Mouse (Mus musculus) neural tube, embryonic 14.5 days (tissue): ENCODE data around the gene Pip5kl1. TPM values are rescaled to one million over a fixed set of nuclear protein-coding genes. Genes with fewer than 3 reads are reported as not detected.

Source experiments
- ATAC-seq: fragments of 200-750 bp; cut with Nextera tagmentation; 2 replicates; pipeline ENCODE4 v1.8.0; 2017; ENCODE audit warnings: low read depth, mild to moderate bottlenecking, moderate TSS enrichment, moderate library complexity
- H3K27ac ChIP-seq: fragments of 300-500 bp; sonication (generic); 2 replicates; pipeline ENCODE4 v1.5.1; 2014; ENCODE audit warnings: low read depth, mild to moderate bottlenecking, control low read depth, low read length, moderate library complexity, mixed read lengths
- H3K27me3 ChIP-seq: fragments of 300-500 bp; sonication (generic); 2 replicates; pipeline ENCODE4 v1.6.1; 2014; ENCODE audit warnings: low read length; ENCODE audit not compliant: control insufficient read depth, insufficient read depth
- H3K36me3 ChIP-seq: fragments of 300-500 bp; sonication (generic); 2 replicates; pipeline ENCODE4 v1.6.1; 2014; ENCODE audit warnings: low read length, mixed read lengths; ENCODE audit not compliant: control insufficient read depth, insufficient read depth
- H3K4me1 ChIP-seq: fragments of 300-500 bp; sonication (generic); 2 replicates; pipeline ENCODE4 v1.6.1; 2014; ENCODE audit warnings: low read length; ENCODE audit not compliant: control insufficient read depth, insufficient read depth
- H3K4me2 ChIP-seq: fragments of 300-500 bp; sonication (generic); 2 replicates; pipeline ENCODE4 v1.6.1; 2014; ENCODE audit warnings: mild to moderate bottlenecking, low read depth, low read length, control low read depth
- H3K4me3 ChIP-seq: fragments of 300-500 bp; sonication (generic); 2 replicates; pipeline ENCODE4 v1.5.1; 2014; ENCODE audit warnings: low read depth, low read length, control low read depth, mixed read lengths
- H3K9ac ChIP-seq: fragments of 300-500 bp; sonication (generic); replicated peaks from 2 replicates; pipeline ENCODE4 v1.6.1; 2014; ENCODE audit warnings: low read depth, mild to moderate bottlenecking, control low read depth, low read length, mixed read lengths
- H3K9me3 ChIP-seq: fragments of 300-500 bp; sonication (generic); 2 replicates; pipeline ENCODE4 v1.6.1; 2016; ENCODE audit warnings: low read length; ENCODE audit not compliant: control insufficient read depth
- WGBS: fragments of 180-500 bp; shearing (Covaris S2); extraction: QIAGEN DNeasy Blood & Tissue Kit; methylation state at CpG from one replicate; pipeline ENCODE4 v1.1.7; 2014; 5-methylcytosine and 5-hydroxymethylcytosine counted together
- polyA plus RNA-seq: library from polyadenylated mRNA; unstranded; fragments of >200 nt; fragmentation: Nextera tagmentation; extraction: Ambion mirVana; gene quantifications from 2 replicates; pipeline ENCODE4 v1.2.1, GENCODE M21; 2014

Gene Pip5kl1
- polyA plus RNA-seq, 1 experiment from 2014 or later, result 17.1 TPM

- no peak overlapping the region for H3K27ac ChIP-seq
- no peaks in the 10 kb centered on the region for H3K9me3 ChIP-seq
- no peak overlapping the region for H3K9ac ChIP-seq
- H3K4me3 ChIP-seq, result no peak overlapping the region
- no peaks in the 10 kb centered on the region for H3K36me3 ChIP-seq
- H3K4me2 ChIP-seq, result no peak overlapping the region
- WGBS, result 81% methylated on average over 3 of the region's 3 CpGs
- H3K4me1 ChIP-seq, result peaks cover 17% of the 10 kb centered on the region
- no peak for ATAC-seq
- H3K27me3 ChIP-seq, result no peaks in the 10 kb centered on the region
Measured at GRCm38 (mm10) chr2:32543031-32543449, 31.6 kb upstream of the Pip5kl1 start.

GRCm38 (mm10) chr2:32546951-32547350 is 27.6 kb upstream of the Pip5kl1 start:
- no peak overlapping the region for H3K27ac ChIP-seq
- no peaks in the 10 kb centered on the region for H3K36me3 ChIP-seq
- no peak overlapping the region for H3K4me2 ChIP-seq
- whole genome bisulfite sequencing, result 86% methylated on average over 1 of the region's 1 CpGs
- no peak overlapping the region for H3K4me3 ChIP-seq
- H3K9ac ChIP-seq, result no peak overlapping the region
- H3K4me1 ChIP-seq, result peaks cover 10% of the 10 kb centered on the region; the same call in 1 of the 2 replicates
- H3K27me3 ChIP-seq, result no peaks in the 10 kb centered on the region
- ATAC-seq, result no peak
- H3K9me3 ChIP-seq, result no peaks in the 10 kb centered on the region

GRCm38 (mm10) chr2:32547380-32547779 is 27.2 kb upstream of the Pip5kl1 start:
- ATAC-seq, result no peak
- Histone ChIP-seq H3K9me3 (no peaks in the 10 kb centered on the region), H3K9ac (no peak overlapping the region), H3K4me3 (no peak overlapping the region), H3K27me3 (no peaks in the 10 kb centered on the region), H3K4me1 (peaks cover 10% of the 10 kb centered on the region; the same call in 1 of the 2 replicates), H3K27ac (no peak overlapping the region), H3K36me3 (no peaks in the 10 kb centered on the region), H3K4me2 (no peak overlapping the region)
- WGBS, result 93% methylated on average over 5 of the region's 5 CpGs

GRCm38 (mm10) chr2:32547964-32548739 is 26.4 kb upstream of the Pip5kl1 start:
- no peak for ATAC-seq
- Histone ChIP-seq H3K4me1 (peaks cover 7% of the 10 kb centered on the region; the same call in 1 of the 2 replicates), H3K9ac (no peak overlapping the region), H3K4me2 (no peak overlapping the region), H3K27ac (no peak overlapping the region), H3K9me3 (no peaks in the 10 kb centered on the region), H3K36me3 (no peaks in the 10 kb centered on the region), H3K4me3 (no peak overlapping the region), H3K27me3 (no peaks in the 10 kb centered on the region)
- 92% methylated on average over 7 of the region's 7 CpGs for WGBS

- H3K27me3 ChIP-seq, result no peaks in the 10 kb centered on the region
- H3K4me2 ChIP-seq, result no peak overlapping the region
- 90% methylated on average over 9 of the region's 9 CpGs for WGBS
- no peak overlapping the region for H3K9ac ChIP-seq
- H3K27ac ChIP-seq, result no peak overlapping the region
- H3K9me3 ChIP-seq, result no peaks in the 10 kb centered on the region
- H3K4me3 ChIP-seq, result no peak overlapping the region
- H3K36me3 ChIP-seq, result no peaks in the 10 kb centered on the region
- ATAC-seq, result no peak
- peaks cover 6% of the 10 kb centered on the region; the same call in 1 of the 2 replicates for H3K4me1 ChIP-seq
Measured at GRCm38 (mm10) chr2:32549171-32549570, 25.4 kb upstream of the Pip5kl1 start.

GRCm38 (mm10) chr2:32549764-32550163 is 24.8 kb upstream of the Pip5kl1 start:
- no peak for ATAC-seq
- no peak overlapping the region for H3K9ac ChIP-seq
- H3K27ac ChIP-seq, result no peak overlapping the region
- H3K9me3 ChIP-seq, result no peaks in the 10 kb centered on the region
- H3K4me2 ChIP-seq, result no peak overlapping the region
- no peaks in the 10 kb centered on the region for H3K27me3 ChIP-seq
- H3K4me1 ChIP-seq, result peaks cover 6% of the 10 kb centered on the region; the same call in 1 of the 2 replicates
- H3K36me3 ChIP-seq, result no peaks in the 10 kb centered on the region
- no peak overlapping the region for H3K4me3 ChIP-seq
- 68% methylated on average over 6 of the region's 6 CpGs for WGBS

- H3K9me3 ChIP-seq, result no peaks in the 10 kb centered on the region
- H3K36me3 ChIP-seq, result no peaks in the 10 kb centered on the region
- no peak overlapping the region for H3K9ac ChIP-seq
- H3K4me3 ChIP-seq, result no peak overlapping the region
- H3K4me2 ChIP-seq, result no peak overlapping the region
- no peaks in the 10 kb centered on the region for H3K27me3 ChIP-seq
- H3K27ac ChIP-seq, result no peak overlapping the region
- H3K4me1 ChIP-seq, result peaks cover 6% of the 10 kb centered on the region; the same call in 1 of the 2 replicates
- 88% methylated on average over 5 of the region's 5 CpGs for WGBS
- no peak for ATAC-seq
Measured at GRCm38 (mm10) chr2:32551236-32551635, 23.4 kb upstream of the Pip5kl1 start.

GRCm38 (mm10) chr2:32553592-32554148 is 20.9 kb upstream of the Pip5kl1 start:
- Histone ChIP-seq H3K27me3 (no peaks in the 10 kb centered on the region), H3K9me3 (no peaks in the 10 kb centered on the region), H3K36me3 (no peaks in the 10 kb centered on the region), H3K27ac (no peak overlapping the region), H3K4me2 (no peak overlapping the region), H3K9ac (no peak overlapping the region), H3K4me3 (no peak overlapping the region), H3K4me1 (peaks cover 12% of the 10 kb centered on the region; the same call in 1 of the 2 replicates)
- 78% methylated on average over 7 of the region's 7 CpGs for WGBS
- ATAC-seq, result no peak

GRCm38 (mm10) chr2:32555484-32555883 is 19.1 kb upstream of the Pip5kl1 start:
- Histone ChIP-seq H3K27me3 (no peaks in the 10 kb centered on the region), H3K27ac (no peak overlapping the region), H3K4me2 (no peak overlapping the region), H3K9ac (no peak overlapping the region), H3K4me1 (peaks cover 16% of the 10 kb centered on the region; the same call in 1 of the 2 replicates), H3K36me3 (no peaks in the 10 kb centered on the region), H3K9me3 (no peaks in the 10 kb centered on the region), H3K4me3 (no peak overlapping the region)
- no peak for ATAC-seq
- WGBS, result 39% methylated on average over 4 of the region's 4 CpGs
